In genomic region chr10:93812774-93813415, GRCm38 (mm10) we compare ENCODE assay signal across 8 mouse cellular contexts. TPM values are rescaled to one million over a fixed set of nuclear protein-coding genes. Genes with fewer than 3 reads are reported as not detected.
DNase-seq lines count a peak whose midpoint lies in the region; ATAC-seq and TF ChIP-seq lines count a peak whose summit lies in the region.

No protein-coding gene starts in this region.

- no peaks in the 10 kb centered on the region for H3K4me1 ChIP-seq in kidney, postnatal 0 days (replicated peaks; ENCODE audit: insufficient read depth, low read length)
- no peaks in the 10 kb centered on the region for H3K4me1 ChIP-seq in testis, adult 2 months (ENCODE audit: control insufficient read depth, insufficient read depth, low read length)

- no peak for TF ChIP-seq POLR2A in testis, adult 2 months (IDR thresholded peaks at IDR 0.05; ENCODE audit: control insufficient read depth, low read depth, low read length)

- H3K27me3 ChIP-seq in kidney, postnatal 0 days (ENCODE audit: insufficient read depth, low read length), result no peaks in the 10 kb centered on the region
- H3K27me3 ChIP-seq in testis, adult 2 months (ENCODE audit: control insufficient read depth, insufficient read depth, low read length), result no peaks in the 10 kb centered on the region

- no peak overlapping the region for H3K27ac ChIP-seq in kidney, postnatal 0 days
- H3K27ac ChIP-seq in testis, adult 2 months (ENCODE audit: control insufficient read depth, insufficient read depth, low read depth, low read length), result no peak overlapping the region

- no peak overlapping the region for H3K4me2 ChIP-seq in kidney, postnatal 0 days (ENCODE audit: low read length)

- 13% methylated on average over 10 of the region's 10 CpGs for WGBS in kidney, postnatal 0 days

- no peaks in the 10 kb centered on the region for H3K9me3 ChIP-seq in kidney, postnatal 0 days (replicated peaks; ENCODE audit: low read length)

- no peak overlapping the region for H3K9ac ChIP-seq in kidney, postnatal 0 days (ENCODE audit: low read depth, low read length)

- ATAC-seq in kidney, postnatal 0 days (replicated peaks; ENCODE audit: low FRiP score, low read depth), result no peak

- TF ChIP-seq CTCF in kidney, postnatal 0 days (IDR thresholded peaks at IDR 0.05; ENCODE audit: low read depth), result peak; percentile 97
- TF ChIP-seq CTCF in testis, adult 2 months (IDR thresholded peaks at IDR 0.05; ENCODE audit: control insufficient read depth, insufficient read depth, insufficient replicate concordance, low read depth, low read length), result peak; percentile 72; the same call in 1 of the 2 replicates

- H3K4me3 ChIP-seq in kidney, postnatal 0 days (replicated peaks; ENCODE audit: low read depth, low read length), result no peak overlapping the region
- H3K4me3 ChIP-seq in testis, adult 2 months (ENCODE audit: control insufficient read depth, low read depth, low read length), result no peak overlapping the region

- peak; percentile 45 for DNase-seq in 3134 (ENCODE audit: extremely low read depth, insufficient read length, low spot score)
- DNase-seq in adrenal gland, adult 18-20 months (ENCODE audit: low spot score in 2 of 2), result peak; percentile 74 to 83
- peak; percentile 80 for DNase-seq in embryo, embryonic 9.5 days (ENCODE audit: extremely low spot score)
- DNase-seq in heart, adult 8-10 months (ENCODE audit: low spot score), result peak; percentile 81
- DNase-seq in kidney, postnatal 0 days (ENCODE audit: low spot score), result peak; percentile 88
- DNase-seq in liver, result peak; percentile 79
- peak; percentile 62 for DNase-seq in naive thymus-derived CD4-positive, alpha-beta T cell, adult 2 months (ENCODE audit: low read depth)

- H3K36me3 ChIP-seq in kidney, postnatal 0 days (ENCODE audit: insufficient read depth, low read length), result no peaks in the 10 kb centered on the region
- H3K36me3 ChIP-seq in testis, adult 2 months (ENCODE audit: control insufficient read depth, insufficient read depth, low read length), result no peaks in the 10 kb centered on the region

RNA-seq across cellular contexts. Expression of gene Usp44, which starts 18.5 kb away (rescaled TPM):
- total RNA-seq in adrenal gland, adult 18-20 months (2021), result not detected
- not detected for total RNA-seq in heart, adult 8-10 months (2022)
- 0.18 and 0.34 TPM in 2 replicates for polyA plus RNA-seq in kidney, postnatal 0 days (2015; fragmentation: Nextera tagmentation; extraction: Ambion mirVana)
- polyA plus RNA-seq in testis, adult 2 months (2012; rRNA removed), result 121 and 122 TPM in 2 replicates
